Mouse (Mus musculus) hindbrain, embryonic 16.5 days (tissue): Measurements from ENCODE around the gene Vmn1r62. TPM values are rescaled to one million over a fixed set of nuclear protein-coding genes. Genes with fewer than 3 reads are reported as not detected.
"Not testable (repeated sequence)": the region's sequence is repeated elsewhere in the genome, so short reads cannot be mapped to it uniquely, and the experiment has no call there.

Source experiments
- ATAC-seq: fragments of 200-750 bp; cut with Nextera tagmentation; 2 replicates; pipeline ENCODE4 v1.8.0; 2017; ENCODE audit warnings: moderate TSS enrichment, moderate library complexity
- H3K27ac ChIP-seq: fragments of 300-500 bp; sonication (generic); 2 replicates; pipeline ENCODE4 v1.5.1; 2014; ENCODE audit warnings: low read depth, mild to moderate bottlenecking, control low read depth, low read length, moderate library complexity
- H3K27me3 ChIP-seq: fragments of 300-500 bp; sonication (generic); replicated peaks from 2 replicates; pipeline ENCODE4 v1.6.1; 2014; ENCODE audit warnings: low read length; ENCODE audit not compliant: control insufficient read depth, insufficient read depth
- H3K36me3 ChIP-seq: fragments of 300-500 bp; sonication (generic); 2 replicates; pipeline ENCODE4 v1.6.1; 2014; ENCODE audit warnings: mild to moderate bottlenecking, low read length, moderate library complexity, mixed read lengths; ENCODE audit not compliant: control insufficient read depth, insufficient read depth
- H3K4me1 ChIP-seq: fragments of 300-500 bp; sonication (generic); 2 replicates; pipeline ENCODE4 v1.6.1; 2014; ENCODE audit warnings: low read depth, low read length; ENCODE audit not compliant: control insufficient read depth, insufficient read depth
- H3K4me2 ChIP-seq: fragments of 300-500 bp; sonication (generic); 2 replicates; pipeline ENCODE4 v1.6.1; 2014; ENCODE audit warnings: mild to moderate bottlenecking, low read length, control low read depth, moderate library complexity
- H3K4me3 ChIP-seq: fragments of 300-500 bp; sonication (generic); 2 replicates; pipeline ENCODE4 v1.5.1; 2014; ENCODE audit warnings: mild to moderate bottlenecking, low read length, control low read depth, moderate library complexity
- H3K9ac ChIP-seq: fragments of 300-500 bp; sonication (generic); 2 replicates; pipeline ENCODE4 v1.6.1; 2014; ENCODE audit warnings: low read depth, mild to moderate bottlenecking, control low read depth, low read length, moderate library complexity
- H3K9me3 ChIP-seq: fragments of 300-500 bp; sonication (generic); 2 replicates; pipeline ENCODE4 v1.6.1; 2014; ENCODE audit warnings: mild to moderate bottlenecking, low read length, moderate library complexity; ENCODE audit not compliant: control insufficient read depth
- WGBS: fragments of 180-500 bp; shearing (Covaris S2); extraction: QIAGEN DNeasy Blood & Tissue Kit; methylation state at CpG from one replicate; pipeline ENCODE4 v1.1.7; 2014; 5-methylcytosine and 5-hydroxymethylcytosine counted together
- polyA plus RNA-seq: library from polyadenylated mRNA; unstranded; fragments of >200 nt; fragmentation: Nextera tagmentation; extraction: Ambion mirVana; gene quantifications from 2 replicates; pipeline ENCODE4 v1.2.1, GENCODE M21; 2015

The Vmn1r62 gene
- not detected in 2 replicates for polyA plus RNA-seq

DNA sequence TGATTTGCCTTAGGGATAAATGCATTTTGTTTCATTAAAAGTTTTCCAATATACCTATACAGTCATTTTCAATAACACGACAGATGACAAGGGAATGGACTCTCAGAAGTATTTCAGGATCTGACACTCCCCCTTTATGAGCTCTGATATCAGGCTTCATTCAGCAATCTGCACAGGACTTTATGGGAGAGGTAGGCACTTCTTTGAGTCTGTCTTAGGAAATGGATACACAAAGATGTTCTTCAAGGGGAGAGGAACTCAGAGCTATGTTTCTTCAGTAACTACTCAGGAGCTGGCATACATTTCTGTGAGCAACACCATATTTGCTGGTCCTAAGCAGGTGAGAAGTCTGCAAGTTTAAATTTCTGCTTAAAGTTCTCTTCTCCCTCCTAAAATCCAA, at the start of gene Vmn1r62:
Gene Vmn1r62, plus strand, starts transcription at position 301 of the 400 bp plus-strand sequence.
- not testable (repeated sequence) for H3K36me3 ChIP-seq, H3K9ac ChIP-seq, ATAC-seq, H3K27me3 ChIP-seq, H3K4me2 ChIP-seq, H3K9me3 ChIP-seq, H3K4me3 ChIP-seq, H3K27ac ChIP-seq, H3K4me1 ChIP-seq
- WGBS = no CpG with 5 or more reads among the region's 1 CpGs

Other genes starting within 250 kb of the Vmn1r62 start
- not detected in 2 replicates for gene Vmn1r59, start 216.9 kb upstream of the Vmn1r62 start, polyA plus RNA-seq
- not detected in 2 replicates for gene Vmn2r28, start 179.7 kb upstream of the Vmn1r62 start, polyA plus RNA-seq
- not detected in 2 replicates for gene Vmn1r60, start 126.3 kb upstream of the Vmn1r62 start, polyA plus RNA-seq
- not detected in 2 replicates for gene Vmn1r61, start 60.3 kb upstream of the Vmn1r62 start, polyA plus RNA-seq
- not detected in 2 replicates for gene Vmn1r63, start 131.8 kb downstream of the Vmn1r62 start, polyA plus RNA-seq
- not detected in 2 replicates for gene Vmn1r64, start 210.9 kb downstream of the Vmn1r62 start, polyA plus RNA-seq